Mouse (Mus musculus): ENCODE results near the gene Amtn.
"Not testable (repeated sequence)": the region's sequence is repeated elsewhere in the genome, so short reads cannot be mapped to it uniquely, and the experiment has no call there.

The Amtn gene

DNA sequence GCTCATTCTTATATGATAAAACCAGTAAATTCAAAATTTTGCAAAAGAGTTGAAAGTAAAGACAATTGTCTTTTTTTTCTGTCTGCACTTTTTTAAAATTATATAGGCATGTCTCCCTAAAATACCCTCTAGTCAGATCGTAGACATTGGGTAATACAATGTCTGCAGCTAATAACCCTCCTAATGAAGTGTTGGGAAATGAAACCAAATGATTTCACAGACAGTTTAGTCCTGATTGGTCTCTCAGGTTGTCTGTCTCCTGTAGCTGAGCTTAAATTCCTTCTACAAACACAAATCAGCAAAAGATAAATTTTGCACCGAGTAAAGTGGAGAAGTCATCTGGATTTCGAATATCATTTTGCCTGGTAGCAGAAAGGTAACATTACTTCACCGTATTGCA lies at the start of gene Amtn:
Gene Amtn, plus strand, starts transcription at position 301 of the 400 bp plus-strand sequence.
- DNase-seq, result no peak

DNA sequence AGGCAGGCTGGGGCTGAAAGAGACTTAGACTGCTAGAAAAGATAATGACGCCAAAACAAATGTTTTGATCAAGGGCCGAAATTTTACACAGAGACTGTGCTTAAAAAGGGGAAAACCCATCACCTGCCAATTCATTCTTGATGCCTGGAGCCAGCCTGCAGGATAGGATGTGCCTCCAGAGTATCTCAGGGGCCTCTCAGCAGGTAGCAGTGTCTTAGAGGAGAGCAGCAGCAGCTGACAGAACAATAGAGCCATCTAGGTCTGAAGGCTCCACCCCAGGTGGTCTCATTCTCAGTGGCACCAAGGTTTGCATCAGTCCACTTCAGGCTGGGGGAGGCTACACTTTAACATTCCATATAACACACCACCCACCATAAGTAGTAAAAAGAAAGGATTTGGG lies 27.4 kb upstream of the Amtn start:
- DNase-seq, result not testable (repeated sequence)

DNA sequence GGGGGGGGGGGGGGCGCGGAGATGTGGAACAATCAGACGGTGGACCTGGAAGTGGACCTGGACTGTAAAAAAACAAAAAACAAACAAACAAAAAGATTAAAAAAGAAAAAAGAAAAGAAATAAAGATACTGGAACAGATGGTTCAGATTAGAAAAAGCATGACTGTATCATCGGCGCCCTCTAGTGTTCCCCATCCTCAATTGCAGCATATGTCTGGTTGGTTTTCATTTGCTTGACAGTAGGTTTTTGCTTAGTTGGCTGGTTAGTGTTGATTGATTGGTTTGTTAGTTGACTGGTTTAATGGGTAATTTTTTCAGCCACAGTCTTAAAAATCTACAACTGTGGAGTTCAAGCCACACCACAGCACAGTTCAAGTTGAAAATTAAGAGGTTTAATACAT lies 11.1 kb upstream of the Amtn start:
- peak; percentile 15 for DNase-seq

DNA sequence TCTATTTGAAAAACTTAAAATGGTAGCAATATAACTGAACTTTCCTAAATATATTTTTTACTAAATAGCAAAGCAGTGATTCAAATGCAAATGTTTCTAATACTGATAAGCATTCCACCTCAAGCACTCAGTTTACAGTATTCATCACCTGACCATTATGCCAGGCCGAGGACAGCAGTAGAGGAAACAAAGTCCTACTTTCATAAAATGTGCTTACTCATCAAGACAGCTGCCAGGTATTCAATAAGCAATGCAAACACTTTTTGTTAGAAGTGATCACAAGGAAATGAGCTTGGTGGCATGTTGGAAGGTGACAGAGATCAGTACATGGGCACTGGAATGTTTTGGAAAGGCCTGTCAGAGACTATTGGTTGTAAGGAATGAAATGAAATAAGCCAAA lies 9.0 kb upstream of the Amtn start:
- no peak for DNase-seq

DNA sequence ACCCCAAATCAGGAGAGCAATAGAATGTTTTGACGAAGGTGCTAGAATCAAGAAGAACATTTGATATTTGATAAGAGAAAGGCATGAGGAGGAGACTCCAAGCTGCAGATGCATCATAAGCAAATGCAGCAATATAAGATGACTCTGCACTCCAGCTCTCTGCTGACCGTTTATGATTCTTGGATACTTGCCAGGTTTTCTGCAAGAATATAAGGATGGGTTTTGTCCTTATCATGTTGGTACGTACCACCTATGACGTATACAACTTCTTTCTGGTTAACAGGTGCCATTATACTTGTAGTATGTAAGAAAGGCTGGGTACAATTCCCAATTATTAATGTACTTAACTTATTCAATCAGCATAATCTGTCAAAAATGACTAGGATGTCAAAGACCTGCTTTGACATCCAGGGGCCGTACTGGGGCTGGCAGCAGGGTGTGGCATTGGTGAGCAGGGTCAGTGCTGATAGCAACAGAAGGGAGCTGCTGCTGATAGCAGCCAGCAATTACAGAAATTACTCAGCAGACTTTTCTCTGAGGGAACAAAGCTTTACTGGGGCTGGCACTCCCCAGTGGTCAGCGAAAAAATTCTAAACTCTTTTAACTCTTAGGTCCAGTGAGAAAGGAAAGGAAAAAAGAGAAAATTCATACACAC lies 5.2 kb upstream of the Amtn start:
- peak; percentile 4 for DNase-seq

DNA sequence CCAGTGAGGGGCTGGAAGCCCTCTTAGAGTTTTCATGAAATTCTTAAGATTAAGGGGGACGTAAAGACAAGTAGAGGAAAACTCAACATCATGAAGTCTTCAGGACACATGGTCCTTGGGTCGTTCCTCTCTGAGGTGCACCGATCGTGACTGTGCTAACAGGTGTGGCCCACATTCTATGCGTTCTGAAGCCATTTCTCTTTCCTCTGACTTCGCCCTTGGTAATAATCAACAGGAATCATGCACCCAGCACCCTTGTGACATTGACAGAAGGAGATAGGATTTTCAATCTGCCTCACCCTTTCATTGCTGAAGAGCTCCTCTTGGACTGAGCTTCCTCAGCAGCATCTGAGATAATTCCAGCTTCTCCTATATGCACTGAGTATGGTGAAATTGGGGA lies 3.3 kb upstream of the Amtn start:
- DNase-seq, result no peak

DNA sequence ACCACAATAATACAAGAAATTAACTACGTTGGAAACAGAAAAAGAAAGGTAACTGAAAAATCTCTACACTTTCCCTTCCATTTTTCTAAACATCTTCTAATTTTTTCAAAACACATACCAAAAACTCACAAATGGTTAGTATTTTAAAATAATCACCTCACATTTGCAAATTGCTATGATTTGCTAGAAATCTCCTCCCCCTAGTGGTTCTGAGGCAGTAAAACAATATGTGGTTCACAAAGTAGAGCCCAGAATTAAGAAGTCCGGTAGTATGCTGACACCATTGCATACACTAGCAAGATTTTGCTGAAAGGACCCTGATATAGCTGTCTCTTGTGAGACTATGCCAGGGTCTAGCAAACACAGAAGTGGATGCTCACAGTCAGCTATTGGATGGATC lies 16.1 kb downstream of the Amtn start:
- DNase-seq, result not testable (repeated sequence)

DNA sequence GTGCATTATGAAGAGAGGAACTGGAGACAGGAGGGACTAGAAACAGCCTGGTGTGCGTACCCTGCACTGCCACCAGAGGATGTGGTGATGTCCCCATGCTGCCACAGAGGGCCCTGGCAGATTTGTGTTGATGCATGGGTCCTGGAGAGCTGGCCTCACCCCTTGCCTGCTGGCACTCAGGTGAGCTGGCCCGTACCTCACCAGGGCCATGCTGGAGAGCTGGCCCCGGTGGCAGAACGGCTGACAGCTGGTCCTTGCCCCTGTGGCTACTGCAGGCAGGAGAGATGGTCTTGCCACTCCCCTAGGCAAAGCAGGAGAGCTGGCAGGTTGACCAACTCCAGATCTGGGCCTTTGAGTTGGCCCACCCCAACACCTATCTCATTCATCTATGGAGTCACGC lies 22.7 kb downstream of the Amtn start:
- no peak for DNase-seq

DNA sequence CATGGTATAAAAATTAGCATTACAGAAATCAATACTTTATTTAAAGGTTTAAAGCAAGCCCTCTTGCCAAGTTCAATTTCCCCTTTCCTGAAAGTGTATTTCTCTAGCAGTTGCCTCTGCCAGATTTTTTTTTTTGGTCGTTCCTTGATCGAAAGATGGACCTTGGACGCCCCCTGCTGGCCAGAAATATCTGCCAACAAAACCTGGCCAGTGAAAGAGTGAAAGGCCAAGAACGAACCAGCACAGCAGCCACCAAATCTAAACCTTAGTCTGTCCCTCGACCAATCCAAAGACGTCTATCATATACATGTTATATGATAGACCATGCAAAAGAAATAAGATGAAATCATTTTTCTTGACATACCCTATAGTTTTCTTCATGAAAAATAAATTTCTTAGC lies 23.9 kb downstream of the Amtn start:
- DNase-seq, result peak; percentile 63

DNA sequence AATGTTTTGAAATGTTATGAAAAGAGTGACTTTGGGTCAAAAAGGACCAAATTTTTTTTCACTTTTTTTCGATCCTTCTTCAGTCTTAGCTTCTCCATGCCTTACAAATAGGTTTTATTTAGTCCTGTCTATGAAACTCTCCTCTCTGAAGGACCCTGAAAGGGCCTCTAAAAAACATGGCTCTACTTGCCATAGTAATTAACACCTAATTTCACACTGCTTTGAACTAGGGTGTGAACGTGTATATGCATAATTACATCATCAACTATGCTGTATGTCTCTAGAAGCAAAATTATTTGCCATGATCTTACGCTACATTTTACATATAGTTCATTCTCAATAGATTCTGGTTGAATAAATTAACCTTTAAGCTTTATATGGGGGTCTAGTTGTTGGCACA lies 25.6 kb downstream of the Amtn start:
- no peak for DNase-seq

DNA sequence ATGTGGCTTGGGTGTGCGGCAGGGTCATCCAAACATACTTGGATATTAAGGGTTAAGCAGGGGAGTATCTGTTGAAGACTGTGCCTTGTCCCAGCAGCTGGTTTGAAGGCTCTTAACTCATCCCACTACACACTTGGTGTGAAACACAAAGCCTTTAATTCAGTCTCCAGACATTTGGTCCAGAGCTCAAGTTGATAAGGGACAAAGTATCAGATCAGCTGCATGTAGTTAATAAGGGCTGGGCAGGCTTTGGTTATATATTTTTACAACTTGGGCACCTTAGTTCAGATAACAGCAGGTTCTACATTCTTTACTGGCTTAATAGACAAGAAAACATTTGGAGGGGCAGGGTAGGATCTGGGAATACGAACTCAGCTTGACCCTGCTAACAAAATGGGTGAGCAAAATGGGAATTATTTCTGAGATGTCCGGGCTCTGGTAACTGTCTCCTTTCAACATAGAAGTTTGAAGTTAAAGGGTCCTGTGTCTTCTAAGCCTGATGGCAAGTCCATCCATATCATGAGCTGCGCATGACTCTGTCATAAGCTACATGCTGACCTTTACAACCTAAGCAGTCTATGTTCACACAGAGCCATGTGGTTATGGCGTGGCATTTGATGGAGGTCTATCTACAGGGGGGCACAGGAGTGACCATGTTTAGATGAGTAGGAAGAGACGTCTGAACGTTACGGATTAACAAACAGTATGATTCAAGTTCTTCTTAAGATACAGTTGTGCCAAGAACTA lies 44.6 kb downstream of the Amtn start:
- no peak for DNase-seq

DNA sequence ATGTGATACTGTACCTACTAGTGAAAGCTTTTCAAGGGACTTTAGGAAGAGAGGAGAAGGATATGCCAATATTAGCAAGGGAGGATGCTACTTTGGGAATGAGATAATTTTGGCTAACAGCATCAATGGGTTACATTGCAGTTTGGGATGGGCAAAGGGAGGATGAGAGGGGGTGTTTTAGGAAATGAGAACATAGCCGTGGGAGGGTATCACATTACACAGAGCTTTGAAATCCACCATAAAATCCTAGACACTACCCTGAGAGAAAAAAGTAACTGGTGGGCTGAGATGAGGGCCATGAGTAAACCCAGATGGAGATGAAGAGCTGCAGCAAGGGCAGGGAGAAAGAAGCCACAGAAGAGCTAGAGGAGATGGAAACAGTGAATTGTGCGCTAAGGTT lies 49.0 kb downstream of the Amtn start:
- DNase-seq, result not testable (repeated sequence)

DNA sequence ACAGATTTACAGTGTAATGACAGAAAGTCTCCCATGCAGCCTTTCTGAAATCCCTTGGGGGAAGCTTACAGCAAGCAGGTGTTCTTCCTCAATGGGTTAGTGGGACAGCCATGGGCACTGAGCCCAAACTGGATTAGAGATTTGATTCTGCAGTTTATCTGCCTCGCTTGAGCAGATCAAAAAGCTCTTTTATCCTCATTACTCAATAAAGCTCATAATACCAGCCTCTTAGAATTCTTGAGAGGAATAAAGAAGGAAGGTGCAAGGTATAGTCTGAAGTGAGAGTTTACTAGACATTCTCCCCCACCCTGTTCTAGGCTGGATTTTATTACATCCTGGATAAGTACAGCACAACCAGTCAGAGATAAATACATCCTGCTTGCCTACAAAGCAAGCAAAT lies 50.8 kb downstream of the Amtn start:
- no peak for DNase-seq
